Comparison of ENCODE assay signal across 9 mouse cellular contexts in genomic region chr10:93391296-93391695, GRCm38 (mm10).
DNase-seq lines count a peak whose midpoint lies in the region; ATAC-seq and TF ChIP-seq lines count a peak whose summit lies in the region.
"Had no signal": no experiment of that assay in that cellular context is flagged by ENCODE, and none has a peak within 500 bp of the region (broad histone marks: within the 10 kb centered on the region; RNA-seq: fewer than 3 reads in every experiment).

No protein-coding gene starts in this region.

- DNase-seq in MEL-GATA-1-ER (ENCODE audit: extremely low read depth, low read depth) = peak; percentile 33
- DNase-seq in embryo, embryonic 10.5 days (ENCODE audit: low spot score) = peak; percentile 34
- peak; percentile 35 to 51 for DNase-seq in heart, postnatal 14 days
- DNase-seq in lung, adult 2 months = peak; percentile 18
- no peak for DNase-seq in right cerebral cortex, adult 18-20 months
- no peak for DNase-seq in forebrain, embryonic 14.5 days (ENCODE audit: low spot score)
- DNase-seq in layer of hippocampus, adult 2 months (ENCODE audit: low spot score in 2 of 2) = no peak
- DNase-seq in layer of hippocampus, postnatal 14 days (ENCODE audit: low spot score in 2 of 2) = no peak
- DNase-seq: adrenal gland, adult 2 months had no signal

- no peaks in the 10 kb centered on the region for H3K9me3 ChIP-seq in forebrain, embryonic 14.5 days (replicated peaks; ENCODE audit: control insufficient read depth, low read length)

- 33% methylated on average over 5 of the region's 5 CpGs for WGBS in lung, adult 2 months
- 81% methylated on average over 5 of the region's 5 CpGs for WGBS in forebrain, embryonic 14.5 days

- H3K4me1 ChIP-seq in lung, adult 2 months (ENCODE audit: control insufficient read depth, insufficient read depth, low read length) = peaks cover 4% of the 10 kb centered on the region
- H3K4me1 ChIP-seq in forebrain, embryonic 14.5 days (ENCODE audit: control insufficient read depth, insufficient read depth, low read length) = no peaks in the 10 kb centered on the region

- H3K36me3 ChIP-seq in forebrain, embryonic 14.5 days (ENCODE audit: control insufficient read depth, insufficient read depth, low read length) = no peaks in the 10 kb centered on the region

- no peak for ATAC-seq in forebrain, embryonic 14.5 days

- H3K4me3 ChIP-seq in lung, adult 2 months (replicated peaks; ENCODE audit: extremely low read depth, low read depth, low read length) = no peak overlapping the region
- H3K4me3 ChIP-seq in forebrain, embryonic 14.5 days (ENCODE audit: low read depth, low read length) = no peak overlapping the region
- no peak overlapping the region for H3K4me3 ChIP-seq in layer of hippocampus, adult 2 months

- H3K27ac ChIP-seq in forebrain, embryonic 14.5 days (ENCODE audit: low read depth, low read length) = no peak overlapping the region
- H3K27ac ChIP-seq in layer of hippocampus, adult 2 months = no peak overlapping the region

- no peak for TF ChIP-seq POLR2A in lung, adult 2 months (IDR thresholded peaks at IDR 0.05; ENCODE audit: borderline replicate concordance, extremely low read depth, low read depth, low read length)

- intact Hi-C loops in heart, postnatal 14 days (cut with DNase I) = no loop called here

- H3K4me2 ChIP-seq in forebrain, embryonic 14.5 days (ENCODE audit: low read length) = no peak overlapping the region

- no peaks in the 10 kb centered on the region for H3K27me3 ChIP-seq in forebrain, embryonic 14.5 days (replicated peaks; ENCODE audit: control insufficient read depth, insufficient read depth, low read length)

- H3K9ac ChIP-seq in forebrain, embryonic 14.5 days (ENCODE audit: low read length) = no peak overlapping the region

- TF ChIP-seq CTCF in lung, adult 2 months (IDR thresholded peaks at IDR 0.05; ENCODE audit: insufficient read depth, low read length) = no peak
- no peak for TF ChIP-seq CTCF in layer of hippocampus, adult 2 months (conservative IDR thresholded peaks at IDR 0.05)

Comparison
In these comparisons a context has a peak if more than half of its experiments do, and no peak if none do; other contexts are left out.
1. DNase-seq: peak in MEL-GATA-1-ER (single experiment), embryo, embryonic 10.5 days (single experiment), heart, postnatal 14 days (2 of 2) and lung, adult 2 months (single experiment); none in right cerebral cortex, adult 18-20 months (single experiment), forebrain, embryonic 14.5 days (single experiment), layer of hippocampus, adult 2 months (0 of 2) and layer of hippocampus, postnatal 14 days (0 of 2).